Mouse (Mus musculus): ENCODE data around the gene Gm10490.
A peak's percentile ranks its signal among the peaks of the same experiment; 100 is the strongest.

DNA sequence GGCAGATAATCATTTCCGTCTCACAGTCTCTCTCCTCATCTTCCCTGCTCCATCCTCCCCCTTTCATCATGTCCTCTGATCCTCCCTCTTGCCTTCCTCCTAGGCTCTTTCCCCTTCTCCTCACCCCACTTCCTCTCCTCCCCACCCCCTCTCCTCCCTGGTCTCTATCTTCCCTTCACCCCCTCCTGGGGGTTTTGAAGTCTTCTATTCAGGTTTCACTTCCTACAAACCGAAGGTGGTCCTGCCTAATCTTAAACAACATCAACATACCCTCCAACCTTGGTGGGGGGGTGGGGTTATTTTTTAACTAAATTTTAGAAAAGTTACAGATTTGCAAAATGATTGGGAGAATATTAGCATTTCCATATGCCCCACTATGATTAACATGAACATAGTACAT is 40.8 kb upstream of the Gm10490 start:
- TF ChIP-seq POLR2AphosphoS2 (IDR thresholded peaks at IDR 0.05; ENCODE audit: low read depth, low read length): no peak
- no peak for TF ChIP-seq ZC3H11A (IDR thresholded peaks at IDR 0.05; ENCODE audit: low read depth, low read length)
- no peak for TF ChIP-seq SMC3 (IDR thresholded peaks at IDR 0.05; ENCODE audit: low read depth, low read length)
- no peak for TF ChIP-seq POLR2A (IDR thresholded peaks at IDR 0.05; ENCODE audit: low read depth, low read length)
- no peak for TF ChIP-seq USF2 (conservative IDR thresholded peaks at IDR 0.05; ENCODE audit: low read depth, low read length)
- TF ChIP-seq MAFK (IDR thresholded peaks at IDR 0.05; ENCODE audit: insufficient replicate concordance, low read length): no peak
- peak; percentile 87 for TF ChIP-seq IRF4 (IDR thresholded peaks at IDR 0.05; ENCODE audit: low read depth, low read length)
- TF ChIP-seq CTCF (conservative IDR thresholded peaks at IDR 0.05 in 1 of 2, IDR thresholded peaks at IDR 0.05 in 1 of 2; ENCODE audit: low read depth in 2 of 2, low read length in 2 of 2): no peak
- TF ChIP-seq CHD1 (IDR thresholded peaks at IDR 0.05; ENCODE audit: low read depth, low read length): no peak; the same call in 1 of the 2 replicates

Data from CH12.LX (cell line).